In the genomic region with DNA sequence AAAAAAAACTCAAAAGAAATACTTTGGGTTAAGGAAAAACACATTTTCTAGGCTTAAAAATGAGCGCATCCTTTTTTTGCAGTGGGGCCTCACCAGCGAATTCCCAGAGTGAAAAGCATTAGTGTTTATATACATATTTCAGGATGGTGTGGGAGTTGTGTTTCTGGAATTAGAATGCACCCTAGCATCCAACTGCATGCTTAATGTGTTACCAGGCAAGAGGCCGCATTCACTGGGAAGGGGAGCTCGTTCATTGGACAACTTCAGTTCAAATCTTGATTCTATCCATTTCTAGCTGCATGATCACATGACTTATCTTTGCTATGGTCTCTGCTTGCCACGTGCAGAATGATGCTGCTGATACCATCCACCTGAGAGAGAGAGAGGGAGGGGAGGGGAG, we compare ENCODE assay signal across 8 mouse cellular contexts.
"Had no signal": no experiment of that assay in that cellular context is flagged by ENCODE, and none has a peak within 500 bp of the region (broad histone marks: within the 10 kb centered on the region; RNA-seq: fewer than 3 reads in every experiment).

No protein-coding gene starts in this region.

- H3K27ac ChIP-seq: kidney, postnatal 0 days; limb, embryonic 13.5 days; liver, embryonic 14.5 days; midbrain, embryonic 12.5 days; stomach, embryonic 15.5 days had no signal

- H3K9me3 ChIP-seq: limb, embryonic 13.5 days; midbrain, embryonic 12.5 days; stomach, embryonic 15.5 days had no signal

- H3K9ac ChIP-seq: limb, embryonic 13.5 days; liver, embryonic 14.5 days; midbrain, embryonic 12.5 days; stomach, embryonic 15.5 days had no signal

- ATAC-seq: intestine, postnatal 0 days had no signal

- H3K27me3 ChIP-seq: limb, embryonic 13.5 days; midbrain, embryonic 12.5 days; stomach, embryonic 15.5 days had no signal

- DNase-seq: lung, adult 18-20 months; thymus, postnatal 36 days had no signal

- H3K4me1 ChIP-seq: midbrain, embryonic 12.5 days had no signal

- H3K36me3 ChIP-seq: limb, embryonic 13.5 days; midbrain, embryonic 12.5 days; stomach, embryonic 15.5 days had no signal

- H3K4me2 ChIP-seq: limb, embryonic 13.5 days; midbrain, embryonic 12.5 days; stomach, embryonic 15.5 days had no signal

- H3K4me3 ChIP-seq: limb, embryonic 13.5 days; midbrain, embryonic 12.5 days; stomach, embryonic 15.5 days had no signal
